Mouse (Mus musculus) liver, embryonic 16.5 days (tissue): ENCODE results near the gene Rere. TPM values are rescaled to one million over a fixed set of nuclear protein-coding genes. Genes with fewer than 3 reads are reported as not detected.

Source experiments
- ATAC-seq: fragments of 200-750 bp; cut with Nextera tagmentation; 2 replicates; pipeline ENCODE4 v1.8.0; 2017; ENCODE audit warnings: low read depth, mild to moderate bottlenecking, moderate number of reproducible peaks, moderate library complexity
- H3K27ac ChIP-seq: fragments of 300-500 bp; sonication (generic); 2 replicates; pipeline ENCODE4 v1.5.1; 2014; ENCODE audit warnings: mild to moderate bottlenecking, low read length
- H3K27me3 ChIP-seq: fragments of 300-500 bp; sonication (generic); 2 replicates; pipeline ENCODE4 v1.6.1; 2014; ENCODE audit warnings: low read depth, low read length, mixed read lengths; ENCODE audit not compliant: control insufficient read depth, insufficient read depth
- H3K36me3 ChIP-seq: fragments of 300-500 bp; sonication (generic); 2 replicates; pipeline ENCODE4 v1.6.1; 2014; ENCODE audit warnings: mild to moderate bottlenecking; ENCODE audit not compliant: control insufficient read depth, insufficient read depth
- H3K4me1 ChIP-seq: fragments of 300-500 bp; sonication (generic); 2 replicates; pipeline ENCODE4 v1.6.1; 2014; ENCODE audit warnings: low read depth, low read length, mixed read lengths; ENCODE audit not compliant: control insufficient read depth
- H3K4me2 ChIP-seq: fragments of 300-500 bp; sonication (generic); 2 replicates; pipeline ENCODE4 v1.6.1; 2014; ENCODE audit warnings: low read depth, low read length, mixed read lengths
- H3K4me3 ChIP-seq: fragments of 300-500 bp; sonication (generic); 2 replicates; pipeline ENCODE4 v1.5.1; 2014; ENCODE audit warnings: low read depth, mild to moderate bottlenecking, low read length
- H3K9ac ChIP-seq: fragments of 300-500 bp; sonication (generic); 2 replicates; pipeline ENCODE4 v1.6.1; 2014; ENCODE audit warnings: low read depth, low read length
- H3K9me3 ChIP-seq: fragments of 300-500 bp; sonication (generic); replicated peaks from 2 replicates; pipeline ENCODE4 v1.6.1; 2016; ENCODE audit warnings: low read length; ENCODE audit not compliant: control insufficient read depth
- WGBS: fragments of 180-500 bp; shearing (Covaris S2); extraction: QIAGEN DNeasy Blood & Tissue Kit; methylation state at CpG from one replicate; pipeline ENCODE4 v1.1.7; 2014; ENCODE audit not compliant: insufficient replicate concordance; 5-methylcytosine and 5-hydroxymethylcytosine counted together
- polyA plus RNA-seq: library from polyadenylated mRNA; unstranded; fragments of >200 nt; fragmentation: Nextera tagmentation; extraction: Ambion mirVana; gene quantifications from 2 replicates; pipeline ENCODE4 v1.2.1, GENCODE M21; 2015

Rere gene
- polyA plus RNA-seq, 1 experiment from 2014 or later = 6.8 TPM

DNA sequence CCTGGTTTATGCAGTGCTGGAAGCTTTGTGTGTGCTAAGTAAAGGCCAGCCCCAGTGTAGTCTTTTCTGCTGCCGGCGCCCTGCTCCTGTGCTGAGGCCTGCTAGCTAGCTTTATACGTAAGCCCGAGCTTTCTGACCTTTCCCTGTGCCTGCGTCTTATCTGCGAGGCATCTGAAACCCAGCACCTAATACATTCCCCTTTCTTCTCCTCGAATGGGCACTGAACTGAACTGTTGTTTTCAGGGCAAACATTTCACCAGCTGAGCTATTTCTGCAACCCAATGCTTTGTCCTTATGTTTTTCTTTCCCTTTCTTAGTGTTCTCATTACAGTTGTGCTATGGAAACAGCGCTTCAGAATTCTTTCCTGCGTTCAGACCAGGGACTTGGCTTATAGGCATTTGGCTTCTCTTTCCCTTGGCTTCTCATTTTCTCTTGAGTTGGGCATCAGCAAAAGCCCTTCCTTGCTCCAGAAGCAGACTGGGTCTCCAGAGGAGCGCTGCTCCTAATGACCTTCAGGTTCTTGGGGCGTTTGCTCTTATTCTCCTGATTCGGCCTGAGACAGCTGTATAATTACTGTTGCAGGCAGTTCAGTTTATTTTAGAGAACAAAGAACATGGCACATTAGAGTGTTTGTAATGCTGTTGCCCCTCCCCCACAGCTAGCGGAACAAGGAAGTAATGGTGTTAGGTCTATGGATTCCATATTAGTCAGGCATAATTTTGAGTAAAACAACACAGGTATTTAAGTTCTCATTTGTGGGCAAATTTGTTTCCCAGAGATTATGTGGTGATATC, 115.6 kb downstream of the Rere start:
- H3K4me1 ChIP-seq = peaks cover 25% of the 10 kb centered on the region
- H3K4me2 ChIP-seq = no peak overlapping the region
- H3K9ac ChIP-seq = no peak overlapping the region
- H3K27me3 ChIP-seq = no peaks in the 10 kb centered on the region
- 39% methylated on average over 13 of the region's 13 CpGs for WGBS
- H3K36me3 ChIP-seq = no peaks in the 10 kb centered on the region
- peak overlapping the region; percentile 7; the same call in 1 of the 2 replicates for H3K27ac ChIP-seq
- no peaks in the 10 kb centered on the region for H3K9me3 ChIP-seq
- no peak for ATAC-seq
- no peak overlapping the region for H3K4me3 ChIP-seq

DNA sequence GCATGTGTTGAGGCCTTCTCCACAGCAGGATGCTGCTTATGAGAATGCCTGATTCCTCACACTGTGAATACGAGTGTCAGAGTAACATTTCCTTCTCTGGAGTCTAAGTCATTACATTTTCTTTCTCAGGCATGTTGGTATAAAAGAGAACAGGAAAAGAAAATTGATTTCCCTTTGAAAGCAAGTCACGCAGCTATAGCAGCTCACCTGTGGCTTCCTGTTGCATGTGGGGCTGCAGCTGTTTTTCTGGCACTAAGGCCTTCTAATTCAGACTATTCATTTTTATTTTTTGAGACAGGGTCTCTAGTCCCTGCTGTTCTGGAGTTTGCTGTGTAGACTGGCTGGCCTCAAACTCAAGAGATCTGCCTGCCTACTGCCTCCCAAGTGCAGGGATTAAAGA, 117.6 kb downstream of the Rere start:
- Histone ChIP-seq H3K27me3 (no peaks in the 10 kb centered on the region), H3K27ac (no peak overlapping the region), H3K4me2 (no peak overlapping the region), H3K36me3 (no peaks in the 10 kb centered on the region), H3K9me3 (no peaks in the 10 kb centered on the region), H3K4me1 (peaks cover 25% of the 10 kb centered on the region), H3K9ac (no peak overlapping the region), H3K4me3 (no peak overlapping the region)
- 62% methylated on average over 2 of the region's 2 CpGs for WGBS
- no peak for ATAC-seq

DNA sequence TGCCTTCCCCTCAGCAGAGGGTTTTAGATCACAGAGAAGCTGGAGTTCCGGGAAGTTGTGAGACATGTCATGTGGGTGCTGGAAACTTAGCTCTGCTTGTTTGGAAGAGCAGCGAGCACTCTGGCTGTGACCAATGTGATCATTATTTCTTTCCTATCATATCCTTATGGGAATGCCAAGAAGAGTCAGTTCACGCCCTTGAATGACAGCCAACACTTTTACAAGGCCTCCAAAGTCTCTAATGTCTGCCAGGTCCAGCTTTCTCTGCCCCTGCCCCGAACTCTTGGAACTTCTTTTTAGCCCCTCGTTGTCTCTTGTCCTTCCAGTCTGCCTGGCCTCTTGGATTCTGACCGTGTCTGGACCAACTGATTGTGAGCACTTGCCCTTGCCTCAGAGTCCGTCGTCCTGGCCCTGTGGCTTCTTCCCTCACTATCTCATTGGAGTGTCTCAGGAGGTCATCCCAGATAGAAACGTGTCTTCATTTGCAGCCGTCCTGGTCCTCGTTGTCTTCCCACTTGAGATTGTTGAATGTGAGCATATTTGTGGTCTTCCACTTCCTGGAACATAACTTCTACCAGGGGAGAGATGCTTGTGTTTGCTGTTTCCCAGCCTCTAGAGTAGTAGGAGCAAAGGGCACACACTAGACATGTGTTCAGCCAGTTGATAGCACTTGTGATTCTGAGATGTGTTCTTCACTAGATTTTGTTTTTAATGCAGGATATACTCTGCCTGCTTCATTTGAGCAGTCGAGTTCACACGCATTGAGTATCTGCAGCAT, 120.6 kb downstream of the Rere start:
- H3K27me3 ChIP-seq = no peaks in the 10 kb centered on the region
- no peak overlapping the region for H3K4me3 ChIP-seq
- H3K9ac ChIP-seq = no peak overlapping the region
- ATAC-seq = no peak
- WGBS = 26% methylated on average over 13 of the region's 13 CpGs
- peaks cover 23% of the 10 kb centered on the region for H3K4me1 ChIP-seq
- no peak overlapping the region for H3K4me2 ChIP-seq
- H3K27ac ChIP-seq = 0 out of 2 replicates have a peak overlapping the region, but pooled peaks have one; percentile 8
- H3K9me3 ChIP-seq = no peaks in the 10 kb centered on the region
- H3K36me3 ChIP-seq = no peaks in the 10 kb centered on the region

DNA sequence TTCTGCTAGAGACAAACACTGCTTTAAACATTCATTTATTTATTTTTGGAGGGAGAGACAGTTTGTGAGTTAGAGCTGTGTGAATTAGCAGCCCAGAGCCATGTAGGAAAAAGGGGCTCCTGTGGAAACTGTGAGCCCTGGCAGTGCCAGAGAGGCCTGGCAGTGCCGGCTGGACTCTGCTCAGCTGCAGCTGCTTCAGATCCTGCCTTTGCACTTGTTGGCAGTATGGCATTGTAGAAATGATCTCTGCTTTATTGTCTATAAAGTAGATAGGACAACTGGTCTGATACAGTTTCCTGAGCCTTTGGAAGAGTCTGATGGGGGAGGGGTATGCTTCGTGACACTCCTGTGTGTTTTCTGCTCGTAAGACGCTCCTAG, 121.2 kb downstream of the Rere start:
- H3K4me1 ChIP-seq = peaks cover 24% of the 10 kb centered on the region
- H3K9ac ChIP-seq = no peak overlapping the region
- H3K27me3 ChIP-seq = no peaks in the 10 kb centered on the region
- no peak overlapping the region for H3K4me3 ChIP-seq
- no peak overlapping the region for H3K4me2 ChIP-seq
- ATAC-seq = no peak
- no peaks in the 10 kb centered on the region for H3K36me3 ChIP-seq
- no peak overlapping the region for H3K27ac ChIP-seq
- 30% methylated on average over 4 of the region's 4 CpGs for WGBS
- H3K9me3 ChIP-seq = no peaks in the 10 kb centered on the region

DNA sequence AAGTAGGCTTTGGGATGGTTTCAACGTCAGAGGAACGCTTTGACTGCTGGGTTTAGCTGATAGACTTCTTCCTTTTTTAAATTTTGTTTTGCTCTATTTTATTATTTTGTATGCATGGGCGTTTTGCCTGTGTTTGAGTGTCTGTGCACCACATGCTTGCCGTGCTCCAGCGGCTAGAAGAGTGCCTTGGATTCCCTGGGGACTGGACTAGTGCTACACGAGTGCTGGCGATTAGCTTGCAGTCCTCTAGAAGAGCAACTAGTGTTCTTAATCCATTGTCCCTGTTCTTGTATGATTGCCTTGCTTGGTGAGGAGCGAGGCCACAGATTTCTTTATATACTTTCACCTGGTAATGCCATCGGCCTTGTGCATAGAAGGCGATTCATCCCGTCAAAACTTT, 122.5 kb downstream of the Rere start:
- H3K9me3 ChIP-seq = no peaks in the 10 kb centered on the region
- H3K27me3 ChIP-seq = no peaks in the 10 kb centered on the region
- ATAC-seq = no peak
- peaks cover 24% of the 10 kb centered on the region for H3K4me1 ChIP-seq
- H3K9ac ChIP-seq = no peak overlapping the region
- no peaks in the 10 kb centered on the region for H3K36me3 ChIP-seq
- H3K4me2 ChIP-seq = no peak overlapping the region
- WGBS = 67% methylated on average over 11 of the region's 11 CpGs
- H3K4me3 ChIP-seq = no peak overlapping the region
- no peak overlapping the region for H3K27ac ChIP-seq

DNA sequence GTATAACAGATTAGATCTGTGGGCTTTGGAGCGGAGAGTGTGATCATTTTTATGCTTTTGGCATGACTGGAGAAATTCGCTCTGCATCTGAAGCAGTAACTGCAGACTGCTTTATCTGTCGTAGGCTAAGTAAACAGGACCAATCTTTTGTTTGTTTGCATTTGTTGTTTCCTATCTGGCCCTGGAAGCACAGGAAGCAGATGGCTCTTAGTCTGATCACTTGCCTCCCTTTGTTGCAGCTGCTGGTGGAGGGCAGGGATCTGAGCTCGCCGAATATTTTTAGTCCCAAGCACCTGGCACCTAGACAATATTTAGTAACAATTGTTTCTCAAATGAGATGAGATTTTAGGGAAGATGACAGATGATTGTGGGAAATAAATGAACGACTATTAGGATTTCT, 123.1 kb downstream of the Rere start:
- WGBS = 38% methylated on average over 6 of the region's 6 CpGs
- peaks cover 24% of the 10 kb centered on the region for H3K4me1 ChIP-seq
- H3K4me2 ChIP-seq = no peak overlapping the region
- no peak overlapping the region for H3K27ac ChIP-seq
- H3K9me3 ChIP-seq = no peaks in the 10 kb centered on the region
- no peaks in the 10 kb centered on the region for H3K27me3 ChIP-seq
- no peaks in the 10 kb centered on the region for H3K36me3 ChIP-seq
- no peak overlapping the region for H3K9ac ChIP-seq
- no peak for ATAC-seq
- H3K4me3 ChIP-seq = no peak overlapping the region

DNA sequence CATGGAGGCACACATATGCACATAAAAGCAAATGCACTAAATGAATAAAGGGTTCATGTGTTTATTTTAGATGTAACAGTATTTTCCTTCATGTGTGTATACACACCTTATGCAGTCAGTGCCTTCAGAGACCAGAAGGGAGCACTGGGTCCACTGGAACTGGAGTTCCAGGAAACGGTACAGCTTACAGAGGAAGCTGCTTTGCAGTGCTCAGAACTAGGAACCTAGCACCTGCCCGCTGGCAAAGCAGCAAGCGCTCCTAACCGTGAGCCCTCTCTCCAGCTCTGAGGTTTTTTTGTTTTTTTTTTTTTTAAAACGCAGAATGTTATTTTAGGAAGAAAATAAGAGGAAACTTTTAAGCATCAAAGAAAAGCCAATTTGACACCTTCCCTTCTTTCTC, 124.3 kb downstream of the Rere start:
- Histone ChIP-seq H3K27me3 (no peaks in the 10 kb centered on the region), H3K27ac (no peak overlapping the region), H3K9ac (no peak overlapping the region), H3K4me3 (no peak overlapping the region), H3K36me3 (no peaks in the 10 kb centered on the region), H3K4me2 (no peak overlapping the region), H3K9me3 (no peaks in the 10 kb centered on the region), H3K4me1 (peaks cover 24% of the 10 kb centered on the region)
- WGBS = 38% methylated on average over 5 of the region's 5 CpGs
- no peak for ATAC-seq

DNA sequence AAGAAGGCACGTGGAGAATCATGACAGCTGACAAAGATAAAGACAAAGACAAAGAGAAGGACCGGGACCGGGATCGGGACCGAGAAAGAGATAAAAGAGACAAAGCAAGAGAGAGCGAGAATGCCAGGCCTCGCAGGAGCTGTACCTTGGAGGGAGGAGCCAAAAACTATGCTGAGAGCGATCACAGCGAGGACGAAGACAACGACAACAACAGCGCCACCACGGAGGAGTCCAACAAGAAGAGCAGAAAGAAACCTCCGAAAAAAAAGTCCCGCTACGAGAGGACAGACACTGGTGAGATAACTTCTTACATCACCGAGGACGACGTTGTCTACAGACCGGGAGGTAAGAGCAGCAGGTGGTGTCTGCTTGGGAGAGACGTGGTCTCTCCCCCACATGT, 124.9 kb downstream of the Rere start:
- 0 out of 2 replicates have a peak overlapping the region, but pooled peaks have one; percentile 10 for H3K4me2 ChIP-seq
- ATAC-seq = no peak
- no peak overlapping the region for H3K4me3 ChIP-seq
- no peak overlapping the region for H3K9ac ChIP-seq
- H3K36me3 ChIP-seq = no peaks in the 10 kb centered on the region
- H3K27ac ChIP-seq = no peak overlapping the region
- H3K27me3 ChIP-seq = no peaks in the 10 kb centered on the region
- peaks cover 24% of the 10 kb centered on the region for H3K4me1 ChIP-seq
- H3K9me3 ChIP-seq = no peaks in the 10 kb centered on the region
- WGBS = 49% methylated on average over 21 of the region's 21 CpGs

DNA sequence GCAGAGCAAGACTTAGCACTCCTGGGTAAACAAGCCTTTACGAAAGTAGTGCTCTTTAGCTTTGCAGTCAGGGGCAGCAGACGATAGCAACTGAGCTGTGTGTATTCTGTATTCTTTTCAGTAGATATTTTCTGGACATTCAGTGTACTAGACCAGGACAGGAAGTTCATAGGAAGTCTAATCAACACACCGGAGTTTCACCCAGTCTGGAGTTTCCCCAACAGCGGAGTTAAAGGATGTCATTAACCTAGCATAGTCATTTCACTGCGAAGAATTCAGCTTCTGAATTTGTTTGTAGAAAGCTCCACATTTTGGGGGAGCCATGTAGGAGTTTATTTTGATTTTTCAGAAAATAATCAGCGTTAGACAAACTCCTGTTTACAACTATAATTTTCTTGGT, 125.4 kb downstream of the Rere start:
- Histone ChIP-seq H3K27me3 (no peaks in the 10 kb centered on the region), H3K4me2 (no peak overlapping the region), H3K4me3 (no peak overlapping the region), H3K36me3 (no peaks in the 10 kb centered on the region), H3K4me1 (peaks cover 21% of the 10 kb centered on the region), H3K9ac (no peak overlapping the region), H3K9me3 (no peaks in the 10 kb centered on the region), H3K27ac (no peak overlapping the region)
- 59% methylated on average over 6 of the region's 6 CpGs for WGBS
- no peak for ATAC-seq
